Mouse (Mus musculus): ENCODE results near the gene H6pd. TPM values are rescaled to one million over a fixed set of nuclear protein-coding genes. Genes with fewer than 3 reads are reported as not detected.

Gene H6pd
- 10 to 100 TPM; 11.1 to 19.6 TPM for polyA plus RNA-seq (2017; shearing (Covaris generic))

DNA sequence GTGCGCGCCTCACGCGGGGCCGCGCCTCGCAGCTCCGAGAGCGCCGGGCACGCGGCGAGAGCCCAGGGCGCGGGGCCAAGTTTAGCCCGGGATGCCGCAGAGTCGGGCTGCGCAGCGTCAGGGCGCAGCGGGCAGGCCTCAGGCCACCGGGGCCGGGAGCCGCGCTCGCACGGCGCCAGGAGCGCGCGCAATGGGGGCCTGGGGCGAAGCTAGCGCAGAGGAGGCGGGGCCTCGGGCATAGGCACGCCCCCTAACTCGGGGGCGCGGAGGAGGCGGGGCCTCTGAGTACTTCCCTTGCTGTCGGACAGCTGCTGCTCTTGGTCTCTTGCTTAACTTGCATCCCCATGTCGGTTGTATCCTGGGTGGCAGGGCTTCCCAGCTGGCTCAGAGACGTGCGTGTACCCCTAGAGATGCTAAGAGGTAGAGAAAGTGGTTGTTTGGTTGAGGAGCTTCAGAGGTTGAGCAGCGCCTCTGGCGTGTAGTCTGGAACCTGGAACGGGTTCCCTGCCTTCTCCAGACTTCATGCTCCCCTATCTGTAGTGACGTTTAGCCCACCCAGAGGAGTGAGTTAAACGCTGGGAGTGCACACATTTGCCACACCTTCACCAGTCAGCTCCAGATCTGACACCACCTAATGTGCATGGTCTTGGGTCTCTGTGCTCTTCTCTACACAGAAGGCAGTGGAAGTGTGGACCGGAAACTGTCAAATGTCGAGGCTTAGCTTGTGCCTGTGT is at the start of gene H6pd:
H6pd (minus strand) TSS at position 171 of the 734 bp plus-strand sequence.

GRCm38 (mm10) chr4:149954893-149955439 is 53.9 kb downstream of the H6pd start, which contains the start of gene Spsb1:
TSS of gene Spsb1 (minus strand) at chr4:149955043.

Other genes with a start within 250 kb of the H6pd start
- 10 to 100 TPM in 1 of 2 experiments, 1 to 10 TPM in 1; 7.9 to 10.9 TPM for gene Slc25a33, start 234.7 kb downstream of the H6pd start, polyA plus RNA-seq (2017; shearing (Covaris generic))
- 10 to 100 TPM; 12.8 to 20.5 TPM for gene Spsb1, start 54.0 kb downstream of the H6pd start, polyA plus RNA-seq (2017; shearing (Covaris generic))
- gene Gpr157, start 78.3 kb upstream of the H6pd start, polyA plus RNA-seq (2017; shearing (Covaris generic)): under 1 TPM; 0.30 to 0.91 TPM
- under 1 TPM; 0.25 to 0.58 TPM for gene Slc2a5, start 110.3 kb upstream of the H6pd start, polyA plus RNA-seq (2017; shearing (Covaris generic))
- gene Slc2a7, start 139.9 kb upstream of the H6pd start, polyA plus RNA-seq (2017; shearing (Covaris generic)): not detected
- 1,000 to 10,000 TPM in 1 of 2 experiments, 1 to 10 TPM in 1; 1.5 to 1,459 TPM for gene Car6, start 192.3 kb upstream of the H6pd start, polyA plus RNA-seq (2017; shearing (Covaris generic))
- gene Eno1, start 227.7 kb upstream of the H6pd start, polyA plus RNA-seq (2017; shearing (Covaris generic)): 1,000 to 10,000 TPM in 1 of 2 experiments, 100 to 1,000 TPM in 1; 810 to 1,124 TPM